Mouse (Mus musculus) CD8-positive naive resting alpha-beta T cell, adult 57 days (primary cell): ENCODE results near the gene Sergef. TPM values are rescaled to one million over a fixed set of nuclear protein-coding genes. Genes with fewer than 3 reads are reported as not detected.

ENCODE experiments used
- total RNA-seq: library from RNA; stranded (reverse); gene quantifications from one replicate; pipeline ENCODE4 v1.2.4, GENCODE M21; 2023

Sergef gene
- 17.8 TPM for total RNA-seq

DNA sequence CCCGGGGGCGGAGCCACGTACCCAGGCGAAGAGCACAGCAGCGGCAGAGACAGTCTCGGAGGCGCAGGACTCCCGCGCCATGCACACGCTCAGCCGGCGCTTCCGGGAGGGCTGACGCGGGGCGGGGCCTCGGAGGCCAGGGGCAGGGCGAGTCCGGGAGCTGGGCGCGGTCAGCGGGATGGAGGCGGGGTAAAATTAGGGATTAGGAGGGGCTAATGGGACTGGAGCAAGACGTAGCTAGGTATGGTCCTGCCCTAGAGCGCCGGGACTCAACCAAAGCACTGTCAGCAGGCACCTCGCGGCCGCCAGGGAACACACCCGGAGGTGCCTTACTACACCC, at the start of gene Sergef:
TSS of gene Sergef (minus strand) at position 116 of the 340 bp plus-strand sequence.

GRCm38 (mm10) chr7:46672160-46672672, 32.6 kb upstream of the Sergef start, which contains the start of gene Tph1:
Gene Tph1 (minus strand): TSS chr7:46672537.

GRCm38 (mm10) chr7:46396231-46396927, 243.2 kb downstream of the Sergef start, which contains the start of gene Kcnc1:
Gene Kcnc1 (plus strand): TSS chr7:46396497.

Other genes with a start within 250 kb of the Sergef start
- 12.5 TPM for gene Kcnc1, start 243.3 kb downstream of the Sergef start, total RNA-seq
- not detected for gene Tph1, start 32.7 kb upstream of the Sergef start, total RNA-seq
- gene Saal1, start 70.9 kb upstream of the Sergef start, total RNA-seq = 15.2 TPM
- gene Saa3, start 75.9 kb upstream of the Sergef start, total RNA-seq = not detected
- not detected for gene Saa4, start 92.8 kb upstream of the Sergef start, total RNA-seq
- not detected for gene Saa1, start 103.2 kb upstream of the Sergef start, total RNA-seq
- not detected for gene Saa2, start 112.0 kb upstream of the Sergef start, total RNA-seq
- gene Hps5, start 156.3 kb upstream of the Sergef start, total RNA-seq = 40.6 TPM
- gene Gtf2h1, start 156.3 kb upstream of the Sergef start, total RNA-seq = 52.7 TPM
- 212 TPM for gene Ldha, start 201.7 kb upstream of the Sergef start, total RNA-seq
- not detected for gene Ldhc, start 221.4 kb upstream of the Sergef start, total RNA-seq